Mouse (Mus musculus): ENCODE results near the gene Timmdc1. TPM values are rescaled to one million over a fixed set of nuclear protein-coding genes. Genes with fewer than 3 reads are reported as not detected.

Gene Timmdc1
- 13.7 and 15.0 TPM in 2 replicates for total RNA-seq (2014; fragmentation: Nextera tagmentation)
- 31.5 and 33.1 TPM in 2 replicates for total RNA-seq (2017)

- peak; percentile 98 for ATAC-seq (replicated peaks; ENCODE audit: poor library complexity, severe bottlenecking)
Observed at GRCm38 (mm10) chr16:38522129-38523084, at the start of gene Timmdc1. TSS of gene Timmdc1 (minus strand) at chr16:38522663.

DNA sequence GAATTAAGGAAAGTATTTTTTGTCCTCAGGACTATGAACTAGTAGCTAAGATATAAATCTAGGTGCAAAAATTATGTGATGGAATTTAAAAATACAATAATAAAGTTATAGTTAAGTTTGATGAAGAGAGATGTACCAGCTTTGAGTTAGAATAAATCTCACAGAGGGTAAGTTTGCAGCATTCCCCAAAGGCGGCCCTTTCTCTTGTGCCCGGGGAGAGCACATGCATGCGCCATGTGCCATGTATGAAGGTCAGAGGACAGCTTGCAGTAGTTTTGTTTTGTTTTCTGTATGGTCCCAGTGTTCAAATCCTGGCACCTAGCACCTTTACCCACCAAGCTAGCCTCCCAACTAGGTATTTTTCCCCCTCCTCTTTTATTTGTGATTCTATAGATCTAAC is 49.0 kb upstream of the Timmdc1 start:
- ATAC-seq (replicated peaks; ENCODE audit: poor library complexity, severe bottlenecking) = no peak

- no peak for ATAC-seq (replicated peaks; ENCODE audit: poor library complexity, severe bottlenecking)
Observed at GRCm38 (mm10) chr16:38568192-38568591, 45.7 kb upstream of the Timmdc1 start.

DNA sequence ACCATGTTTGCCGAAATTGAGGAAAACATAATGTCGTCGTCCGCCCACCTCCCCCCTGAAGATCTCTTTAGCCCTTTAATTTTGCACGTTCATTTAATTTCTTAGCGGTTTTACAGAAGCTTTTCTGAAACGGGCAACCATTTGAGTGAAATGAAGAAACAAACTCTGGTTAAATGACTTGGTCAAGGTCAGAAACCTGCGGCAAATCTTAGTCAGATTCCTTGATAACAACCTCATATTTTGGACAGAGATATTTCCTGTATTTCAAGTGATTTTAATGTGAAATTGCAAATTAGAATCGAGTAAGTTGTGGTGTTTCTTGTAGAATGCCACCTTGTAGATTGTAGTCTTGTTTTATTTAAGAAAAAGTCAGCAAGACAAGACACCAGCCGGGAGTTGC is 41.1 kb upstream of the Timmdc1 start:
- no peak for ATAC-seq (replicated peaks; ENCODE audit: poor library complexity, severe bottlenecking)

DNA sequence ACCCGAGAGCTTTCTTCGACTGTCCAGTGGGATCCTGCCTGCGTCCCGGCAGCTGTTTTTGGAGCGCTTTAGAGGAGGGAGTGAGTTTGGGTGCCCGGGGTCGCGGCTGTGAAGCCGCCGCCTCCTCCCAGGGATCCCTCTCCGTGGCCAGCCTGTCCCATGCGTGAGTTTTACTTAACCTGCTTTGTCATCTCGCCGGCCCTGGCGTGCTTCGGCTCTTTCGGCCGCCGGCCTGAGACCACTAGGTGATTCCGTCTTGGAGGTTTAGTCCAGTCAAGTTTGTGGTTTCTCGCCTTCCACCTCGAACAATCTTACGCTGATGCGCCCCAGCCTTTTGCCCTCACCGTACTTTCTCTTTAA is 40.5 kb upstream of the Timmdc1 start:
- ATAC-seq (replicated peaks; ENCODE audit: poor library complexity, severe bottlenecking) = peak; percentile 66; the same call in 1 of the 2 replicates

- ATAC-seq (replicated peaks; ENCODE audit: poor library complexity, severe bottlenecking) = peak; percentile 98
Observed at GRCm38 (mm10) chr16:38562131-38562967, 39.9 kb upstream of the Timmdc1 start.

DNA sequence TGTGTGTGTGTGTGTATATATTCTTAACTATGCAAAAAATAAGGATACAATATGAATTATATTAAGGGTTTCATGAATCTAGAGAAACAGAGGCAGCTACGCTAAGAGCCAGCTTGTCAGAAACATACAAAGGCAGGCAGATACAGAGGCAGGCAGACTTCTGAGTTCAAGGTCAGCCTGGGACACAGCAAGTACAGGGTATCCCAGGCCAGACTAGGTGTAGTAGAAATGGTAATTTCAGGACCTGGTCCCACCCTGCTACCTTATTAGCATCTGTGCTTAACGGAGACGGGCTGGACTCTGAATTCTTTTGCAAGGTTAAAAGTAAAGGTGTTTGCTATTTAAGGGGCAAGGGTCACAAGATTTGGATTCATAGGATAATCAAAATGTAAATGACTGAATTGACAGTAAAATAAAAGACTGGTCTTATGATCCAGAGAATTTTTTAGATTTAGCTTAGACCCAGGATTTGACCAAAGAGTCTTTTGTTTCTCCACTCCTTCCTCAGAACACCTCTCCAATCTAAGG is 35.8 kb upstream of the Timmdc1 start, which contains the start of gene Tmem39a:
Tmem39a (plus strand) TSS at position 478 of the 528 bp plus-strand sequence.
- ATAC-seq (replicated peaks; ENCODE audit: poor library complexity, severe bottlenecking) = no peak

DNA sequence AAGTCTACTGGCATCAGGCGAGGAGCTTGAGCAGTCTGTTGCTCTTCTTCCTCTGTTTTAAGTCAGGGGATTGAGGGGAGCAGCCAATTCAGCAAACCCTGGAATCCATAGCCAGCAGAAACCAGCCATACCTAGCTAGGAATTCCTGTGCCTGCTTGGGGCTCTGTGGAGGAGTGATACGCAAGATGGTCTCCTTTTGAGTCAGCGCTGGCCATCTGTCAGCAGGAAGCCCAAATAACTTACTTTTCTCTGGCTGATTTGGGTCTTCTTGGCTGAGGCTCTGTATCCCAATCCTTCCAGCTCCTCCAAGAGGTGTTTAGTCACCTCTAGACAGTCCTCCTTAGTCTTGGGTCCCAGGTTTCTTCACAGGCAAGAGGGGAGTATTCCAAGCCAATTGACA is 33.5 kb upstream of the Timmdc1 start:
- ATAC-seq (replicated peaks; ENCODE audit: poor library complexity, severe bottlenecking) = no peak

GRCm38 (mm10) chr16:38549479-38550396 is 27.3 kb upstream of the Timmdc1 start, which contains the start of gene Poglut1:
TSS of gene Poglut1 (minus strand) at chr16:38550258.
- ATAC-seq (replicated peaks; ENCODE audit: poor library complexity, severe bottlenecking) = peak; percentile 93

- peak; percentile 81 for ATAC-seq (replicated peaks; ENCODE audit: poor library complexity, severe bottlenecking)
Observed at GRCm38 (mm10) chr16:38548000-38548399, 25.5 kb upstream of the Timmdc1 start.

GRCm38 (mm10) chr16:38538716-38539380 is 16.4 kb upstream of the Timmdc1 start:
- 0 out of 2 replicates have a peak, but pooled peaks have one; percentile 14 for ATAC-seq (replicated peaks; ENCODE audit: poor library complexity, severe bottlenecking)

DNA sequence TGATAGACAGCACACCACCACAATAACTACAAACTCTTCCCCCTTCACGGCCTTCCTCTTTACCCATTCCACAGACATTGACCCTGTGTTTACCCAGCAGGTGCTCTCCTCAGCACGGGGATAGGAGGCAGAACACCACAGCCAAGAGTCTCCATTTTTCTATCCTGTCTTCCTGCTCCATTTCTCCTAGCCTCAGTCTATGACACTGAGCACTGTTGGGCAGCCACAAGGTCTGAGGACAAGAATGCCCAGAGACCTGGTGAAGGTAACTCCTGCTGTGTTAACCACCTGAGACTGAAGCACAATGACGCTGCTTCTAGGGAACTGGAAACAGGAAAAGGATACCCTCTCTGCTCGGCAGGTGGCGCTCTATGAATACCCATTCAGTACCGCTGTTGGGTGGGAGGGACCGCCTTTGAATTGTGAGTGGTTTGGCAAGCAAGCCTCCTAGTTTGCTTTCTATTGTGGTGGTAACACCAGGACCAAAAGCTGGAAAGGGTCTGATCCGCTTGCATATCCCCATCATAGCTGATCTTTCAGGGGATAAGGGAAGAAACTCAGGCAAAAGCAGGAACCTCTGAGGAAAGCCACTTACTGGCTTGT is 14.2 kb upstream of the Timmdc1 start:
- peak; percentile 99 for ATAC-seq (replicated peaks; ENCODE audit: poor library complexity, severe bottlenecking)

- ATAC-seq (replicated peaks; ENCODE audit: poor library complexity, severe bottlenecking) = no peak
Observed at GRCm38 (mm10) chr16:38526264-38526663, 3.8 kb upstream of the Timmdc1 start.

DNA sequence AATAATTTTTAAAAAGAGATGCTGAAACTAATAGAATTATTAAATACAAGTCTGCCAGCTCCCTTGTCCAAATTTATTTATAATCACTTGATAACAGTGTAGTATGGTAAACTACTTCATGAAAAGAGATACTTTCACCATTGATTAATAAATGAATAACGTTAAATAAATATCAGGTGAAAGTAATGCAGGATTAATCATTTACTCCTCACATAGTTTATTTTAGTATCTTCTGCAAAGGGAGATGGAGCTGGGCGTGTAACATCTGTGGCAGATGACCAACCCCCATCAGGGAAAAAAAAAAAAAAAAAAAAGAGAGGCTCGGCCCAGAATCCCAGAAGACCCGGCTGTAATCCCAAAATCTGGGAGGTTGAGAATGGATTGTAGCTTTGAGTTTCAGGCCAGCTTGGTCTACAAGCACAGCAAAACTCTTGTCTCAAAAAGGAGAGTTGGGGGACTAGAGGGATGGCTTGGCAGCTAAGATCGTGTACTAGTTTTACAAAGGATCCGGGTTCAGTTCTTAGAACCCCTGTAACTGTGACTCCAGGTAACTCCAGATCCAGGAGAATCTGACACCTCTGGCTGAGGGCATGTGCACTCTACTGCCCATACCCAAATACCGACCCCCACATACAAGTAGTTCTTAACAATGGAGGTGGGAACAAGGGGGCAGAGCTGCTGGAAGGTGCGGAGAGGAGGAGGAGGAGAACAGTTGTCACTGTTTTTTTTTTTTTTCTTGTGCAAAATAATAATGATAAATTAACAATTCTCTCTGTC is 1.1 kb downstream of the Timmdc1 start:
- no peak for ATAC-seq (replicated peaks; ENCODE audit: poor library complexity, severe bottlenecking)

GRCm38 (mm10) chr16:38519140-38519539 is 3.3 kb downstream of the Timmdc1 start:
- ATAC-seq (replicated peaks; ENCODE audit: poor library complexity, severe bottlenecking) = no peak

DNA sequence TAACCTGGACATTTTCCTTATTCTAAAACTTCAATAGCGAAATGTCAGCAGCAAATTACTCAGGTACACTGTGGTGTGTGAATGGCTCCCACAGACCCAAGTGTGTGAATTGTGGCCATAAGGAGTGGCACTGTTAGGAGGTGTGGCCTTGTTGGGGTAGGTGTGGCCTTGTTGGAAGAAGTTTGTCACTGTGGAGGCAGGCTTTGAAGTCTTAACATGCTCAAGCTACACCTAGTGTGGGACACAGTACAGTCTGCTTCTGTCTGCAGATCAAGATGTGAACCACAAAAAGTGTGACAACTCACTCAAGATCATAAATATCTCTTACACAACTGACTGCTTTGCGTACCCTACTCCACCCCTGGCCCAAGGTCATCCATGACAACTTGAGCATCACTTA is 11.6 kb downstream of the Timmdc1 start:
- no peak for ATAC-seq (replicated peaks; ENCODE audit: poor library complexity, severe bottlenecking)

DNA sequence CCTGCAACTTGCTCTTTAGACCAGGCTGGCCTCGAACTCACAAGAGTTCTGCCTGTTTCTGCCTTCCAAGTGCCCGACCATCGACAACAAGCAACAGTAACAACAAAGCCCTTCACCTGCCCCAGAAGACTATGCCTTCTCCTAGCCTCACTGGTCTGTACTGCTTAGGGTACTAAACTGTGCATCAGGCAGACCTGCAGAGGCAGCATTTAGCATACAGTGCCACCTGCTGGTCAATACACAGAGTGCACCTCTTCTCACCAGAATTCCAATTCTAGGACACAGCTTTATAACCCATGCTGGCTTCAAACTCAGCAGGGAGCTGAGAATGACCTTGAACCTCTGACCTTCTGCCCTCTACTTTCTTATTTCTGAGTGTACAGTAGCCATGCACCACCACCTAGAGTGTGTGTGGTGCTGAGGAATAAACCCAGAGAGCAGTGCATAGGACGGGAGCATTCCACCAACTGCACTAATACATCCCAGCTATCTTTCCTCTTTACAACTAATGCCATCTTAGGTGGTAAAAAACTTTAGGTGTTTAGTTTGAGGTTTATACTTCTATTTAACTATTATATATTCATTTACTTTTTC is 16.3 kb downstream of the Timmdc1 start:
- peak; percentile 96 for ATAC-seq (replicated peaks; ENCODE audit: poor library complexity, severe bottlenecking)

Measured in granulocyte monocyte progenitor cell, adult 5-6 weeks (primary cell).